Mouse (Mus musculus) embryonic facial prominence, embryonic 13.5 days (tissue): ENCODE measurements around the gene Hnrnpa2b1. TPM values are rescaled to one million over a fixed set of nuclear protein-coding genes. Genes with fewer than 3 reads are reported as not detected.
"Not testable (repeated sequence)": the region's sequence is repeated elsewhere in the genome, so short reads cannot be mapped to it uniquely, and the experiment has no call there.

Experiments used
- ATAC-seq: fragments of 200-750 bp; cut with Nextera tagmentation; 2 replicates; pipeline ENCODE4 v1.8.0; 2017; ENCODE audit warnings: low read depth; ENCODE audit not compliant: insufficient number of reproducible peaks, insufficient read depth, low FRiP score, low TSS enrichment
- H3K27ac ChIP-seq: fragments of 300-500 bp; sonication (generic); 2 replicates; pipeline ENCODE4 v1.5.1; 2015; ENCODE audit warnings: moderate library complexity, mild to moderate bottlenecking, inconsistent platforms
- H3K27me3 ChIP-seq: fragments of 300-500 bp; sonication (generic); 2 replicates; pipeline ENCODE4 v1.6.1; 2015; ENCODE audit warnings: mild to moderate bottlenecking, inconsistent platforms
- H3K36me3 ChIP-seq: fragments of 300-500 bp; sonication (generic); 2 replicates; pipeline ENCODE4 v1.6.1; 2015; ENCODE audit warnings: mild to moderate bottlenecking, inconsistent platforms
- H3K4me1 ChIP-seq: fragments of 300-500 bp; sonication (generic); 2 replicates; pipeline ENCODE4 v1.6.1; 2015; ENCODE audit warnings: inconsistent platforms
- H3K4me2 ChIP-seq: fragments of 300-500 bp; sonication (generic); 2 replicates; pipeline ENCODE4 v1.6.1; 2015; ENCODE audit warnings: moderate library complexity, mild to moderate bottlenecking, inconsistent platforms
- H3K4me3 ChIP-seq: fragments of 300-500 bp; sonication (generic); 2 replicates; pipeline ENCODE4 v1.5.1; 2015; ENCODE audit warnings: mild to moderate bottlenecking, inconsistent platforms
- H3K9ac ChIP-seq: fragments of 300-500 bp; sonication (generic); 2 replicates; pipeline ENCODE4 v1.6.1; 2015; ENCODE audit warnings: mild to moderate bottlenecking, inconsistent platforms
- H3K9me3 ChIP-seq: fragments of 300-500 bp; sonication (generic); 2 replicates; pipeline ENCODE4 v1.6.1; 2016; ENCODE audit warnings: inconsistent platforms
- WGBS: fragments of 180-500 bp; shearing (Covaris S2); methylation state at CpG from one replicate; pipeline ENCODE4 v1.1.7; 2015; ENCODE audit warnings: mixed read lengths; 5-methylcytosine and 5-hydroxymethylcytosine counted together
- polyA plus RNA-seq: library from polyadenylated mRNA; unstranded; fragments of >200 nt; fragmentation: Nextera tagmentation; extraction: Ambion mirVana; gene quantifications from 2 replicates; pipeline ENCODE4 v1.2.1, GENCODE M21; 2015

Hnrnpa2b1 gene
- polyA plus RNA-seq, 1 experiment from 2014 or later: 2,111 TPM

GRCm38 (mm10) chr6:51486076-51486710, 16.5 kb upstream of the Hnrnpa2b1 start:
- no peak for ATAC-seq
- no peak overlapping the region for H3K4me2 ChIP-seq
- no peak overlapping the region for H3K9ac ChIP-seq
- peaks cover 4% of the 10 kb centered on the region; the same call in 1 of the 2 replicates for H3K9me3 ChIP-seq
- H3K36me3 ChIP-seq: peaks cover 24% of the 10 kb centered on the region
- H3K27me3 ChIP-seq: no peaks in the 10 kb centered on the region
- 65% methylated on average over 7 of the region's 7 CpGs for WGBS
- H3K4me1 ChIP-seq: no peaks in the 10 kb centered on the region
- H3K27ac ChIP-seq: no peak overlapping the region
- no peak overlapping the region for H3K4me3 ChIP-seq

DNA sequence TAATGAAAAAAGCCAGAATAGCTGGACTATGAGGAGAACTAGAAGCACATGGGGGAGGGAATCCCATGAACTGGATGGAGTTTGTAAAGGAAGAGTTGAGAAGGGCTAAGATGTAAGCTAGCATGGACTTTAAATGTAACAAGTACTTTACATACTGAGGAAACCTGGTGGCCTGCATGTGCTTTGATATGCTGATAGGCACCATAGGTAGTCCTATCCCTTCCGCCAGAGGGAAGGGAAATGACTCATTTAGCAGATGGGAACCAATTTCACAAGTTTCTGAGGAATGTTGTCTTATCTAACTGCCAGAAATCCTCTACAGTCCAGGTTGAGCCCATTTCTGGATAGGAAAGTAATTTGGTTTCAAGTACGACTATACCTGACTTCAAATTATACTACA, 16.0 kb upstream of the Hnrnpa2b1 start:
- ATAC-seq: no peak
- H3K36me3 ChIP-seq: peaks cover 29% of the 10 kb centered on the region
- no peaks in the 10 kb centered on the region for H3K4me1 ChIP-seq
- H3K27me3 ChIP-seq: no peaks in the 10 kb centered on the region
- H3K4me2 ChIP-seq: no peak overlapping the region
- no peak overlapping the region for H3K9ac ChIP-seq
- H3K4me3 ChIP-seq: no peak overlapping the region
- peaks cover 4% of the 10 kb centered on the region; the same call in 1 of the 2 replicates for H3K9me3 ChIP-seq
- 65% methylated on average over 2 of the region's 2 CpGs for WGBS
- no peak overlapping the region for H3K27ac ChIP-seq

- H3K4me3 ChIP-seq, H3K27me3 ChIP-seq, H3K4me1 ChIP-seq, H3K27ac ChIP-seq, H3K9ac ChIP-seq, H3K4me2 ChIP-seq, ATAC-seq, H3K9me3 ChIP-seq: not testable (repeated sequence)
- peaks cover 40% of the 10 kb centered on the region for H3K36me3 ChIP-seq
- 88% methylated on average over 8 of the region's 8 CpGs for WGBS
These were observed 14.9 kb upstream of the Hnrnpa2b1 start for GRCm38 (mm10) chr6:51484556-51484955.

DNA sequence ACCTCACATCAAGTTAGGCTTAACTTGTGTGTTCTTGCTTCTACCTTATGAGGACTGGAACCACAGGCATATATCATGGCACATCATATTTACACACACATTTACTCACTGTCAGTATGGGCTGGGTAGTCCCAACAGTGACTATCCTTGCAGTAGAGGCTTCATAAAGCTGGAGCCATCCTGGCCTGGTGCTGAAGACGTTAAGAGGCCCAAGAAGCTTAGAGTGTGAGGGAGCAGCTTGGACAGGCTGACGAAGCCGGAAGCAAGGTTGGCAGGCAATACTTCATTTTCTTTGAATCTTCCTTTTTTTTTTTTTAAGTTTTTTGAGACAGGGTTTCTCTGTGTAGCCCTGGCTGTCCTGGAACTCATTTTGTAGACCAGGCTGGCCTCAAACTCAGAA, 14.2 kb upstream of the Hnrnpa2b1 start:
- Histone ChIP-seq H3K9ac (no peak overlapping the region), H3K4me1 (no peaks in the 10 kb centered on the region), H3K27me3 (no peaks in the 10 kb centered on the region), H3K4me2 (no peak overlapping the region), H3K9me3 (peaks cover 4% of the 10 kb centered on the region; the same call in 1 of the 2 replicates), H3K4me3 (no peak overlapping the region), H3K36me3 (peaks cover 47% of the 10 kb centered on the region), H3K27ac (no peak overlapping the region)
- 95% methylated on average over 3 of the region's 3 CpGs for WGBS
- no peak for ATAC-seq

DNA sequence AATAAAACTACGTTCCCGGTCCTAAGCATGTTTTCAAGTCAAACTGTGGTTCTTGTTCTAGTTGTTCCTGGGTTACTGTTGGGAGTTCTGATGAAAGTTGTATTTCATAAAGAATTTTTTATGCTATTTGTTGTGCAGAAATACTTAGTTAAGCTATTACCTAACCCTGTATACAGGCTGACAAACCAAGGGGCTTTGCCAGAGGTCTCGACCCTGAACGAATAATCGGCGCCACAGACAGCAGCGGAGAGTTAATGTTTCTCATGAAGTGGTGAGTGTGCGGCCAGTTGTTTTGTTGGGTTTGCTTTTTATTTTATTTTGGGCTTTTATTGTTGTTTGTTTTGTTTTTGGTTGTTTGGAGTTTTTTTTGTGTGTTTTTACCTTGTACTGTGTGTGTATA, 11.9 kb upstream of the Hnrnpa2b1 start:
- no peak for ATAC-seq
- WGBS: 93% methylated on average over 8 of the region's 8 CpGs
- Histone ChIP-seq H3K9ac (no peak overlapping the region), H3K4me1 (no peaks in the 10 kb centered on the region), H3K36me3 (peaks cover 65% of the 10 kb centered on the region), H3K9me3 (no peaks in the 10 kb centered on the region), H3K4me2 (no peak overlapping the region), H3K4me3 (no peak overlapping the region), H3K27ac (no peak overlapping the region), H3K27me3 (no peaks in the 10 kb centered on the region)

DNA sequence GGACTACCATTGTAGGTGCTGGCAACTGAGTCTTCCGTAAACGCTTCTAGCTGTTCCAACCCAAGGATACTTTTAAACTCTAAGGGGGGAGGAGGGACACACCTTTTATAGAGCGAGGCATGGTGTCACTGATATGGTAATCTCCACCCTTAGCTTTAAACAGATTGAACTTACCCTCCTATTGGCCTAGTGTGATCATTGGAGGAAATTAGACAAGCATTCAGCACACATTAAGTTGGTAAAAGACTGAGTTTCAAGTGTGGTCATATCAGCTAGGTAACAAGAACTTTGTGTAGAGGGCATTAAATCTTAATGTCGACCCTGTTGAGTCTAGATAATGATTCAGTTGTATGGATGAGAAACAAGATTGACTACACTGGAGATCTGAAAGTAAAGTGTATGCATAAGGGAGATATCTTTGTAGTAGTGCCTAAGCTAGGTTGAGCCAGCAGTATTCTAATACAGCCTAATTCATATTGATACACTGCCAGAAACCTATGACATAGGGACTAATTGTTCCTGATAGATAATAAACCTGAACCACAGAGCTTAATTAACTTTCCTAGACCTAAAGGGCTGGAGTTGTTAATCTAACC, 9.5 kb upstream of the Hnrnpa2b1 start:
- no peak for ATAC-seq
- H3K27me3 ChIP-seq: no peaks in the 10 kb centered on the region
- peaks cover 78% of the 10 kb centered on the region for H3K36me3 ChIP-seq
- H3K9me3 ChIP-seq: no peaks in the 10 kb centered on the region
- H3K9ac ChIP-seq: no peak overlapping the region
- H3K27ac ChIP-seq: no peak overlapping the region
- H3K4me1 ChIP-seq: 0 out of 2 replicates have a peak, but pooled peaks cover 2% of the 10 kb centered on the region
- 96% methylated on average over 4 of the region's 4 CpGs for WGBS
- no peak overlapping the region for H3K4me2 ChIP-seq
- no peak overlapping the region for H3K4me3 ChIP-seq

GRCm38 (mm10) chr6:51472213-51472612, 2.5 kb upstream of the Hnrnpa2b1 start:
- no peak for ATAC-seq

GRCm38 (mm10) chr6:51471782-51472181, 2.1 kb upstream of the Hnrnpa2b1 start:
- peak overlapping the region; percentile 66 for H3K4me2 ChIP-seq
- H3K27ac ChIP-seq: peak overlapping the region; percentile 44; the same call in 1 of the 2 replicates
- H3K9me3 ChIP-seq: no peaks in the 10 kb centered on the region
- H3K4me3 ChIP-seq: peak overlapping the region; percentile 98
- H3K9ac ChIP-seq: peak overlapping the region; percentile 100
- 8% methylated on average over 3 of the region's 3 CpGs for WGBS
- ATAC-seq: no peak
- H3K36me3 ChIP-seq: peaks cover 41% of the 10 kb centered on the region
- H3K27me3 ChIP-seq: no peaks in the 10 kb centered on the region
- H3K4me1 ChIP-seq: peaks cover 19% of the 10 kb centered on the region

More at GRCm38 (mm10) chr6:51472213-51472612, 2.5 kb upstream of the Hnrnpa2b1 start:
- 36% methylated on average over 4 of the region's 4 CpGs for WGBS
- peak overlapping the region; percentile 100 for H3K9ac ChIP-seq
- H3K27me3 ChIP-seq: no peaks in the 10 kb centered on the region
- H3K9me3 ChIP-seq: no peaks in the 10 kb centered on the region
- H3K4me1 ChIP-seq: peaks cover 16% of the 10 kb centered on the region
- H3K4me3 ChIP-seq: peak overlapping the region; percentile 98
- H3K36me3 ChIP-seq: peaks cover 41% of the 10 kb centered on the region
- H3K27ac ChIP-seq: peak overlapping the region; percentile 44; the same call in 1 of the 2 replicates
- peak overlapping the region; percentile 66 for H3K4me2 ChIP-seq

- peak; percentile 2; the same call in 1 of the 2 replicates for ATAC-seq
- Histone ChIP-seq H3K27me3 (no peaks in the 10 kb centered on the region), H3K9ac (peak overlapping the region; percentile 100), H3K4me2 (peak overlapping the region; percentile 66), H3K27ac (peak overlapping the region; percentile 100), H3K36me3 (peaks cover 43% of the 10 kb centered on the region), H3K4me3 (peak overlapping the region; percentile 98), H3K4me1 (peaks cover 26% of the 10 kb centered on the region), H3K9me3 (no peaks in the 10 kb centered on the region)
- 0% methylated on average over 10 of the region's 10 CpGs for WGBS
These were observed 1.4 kb upstream of the Hnrnpa2b1 start for GRCm38 (mm10) chr6:51471179-51471505.

DNA sequence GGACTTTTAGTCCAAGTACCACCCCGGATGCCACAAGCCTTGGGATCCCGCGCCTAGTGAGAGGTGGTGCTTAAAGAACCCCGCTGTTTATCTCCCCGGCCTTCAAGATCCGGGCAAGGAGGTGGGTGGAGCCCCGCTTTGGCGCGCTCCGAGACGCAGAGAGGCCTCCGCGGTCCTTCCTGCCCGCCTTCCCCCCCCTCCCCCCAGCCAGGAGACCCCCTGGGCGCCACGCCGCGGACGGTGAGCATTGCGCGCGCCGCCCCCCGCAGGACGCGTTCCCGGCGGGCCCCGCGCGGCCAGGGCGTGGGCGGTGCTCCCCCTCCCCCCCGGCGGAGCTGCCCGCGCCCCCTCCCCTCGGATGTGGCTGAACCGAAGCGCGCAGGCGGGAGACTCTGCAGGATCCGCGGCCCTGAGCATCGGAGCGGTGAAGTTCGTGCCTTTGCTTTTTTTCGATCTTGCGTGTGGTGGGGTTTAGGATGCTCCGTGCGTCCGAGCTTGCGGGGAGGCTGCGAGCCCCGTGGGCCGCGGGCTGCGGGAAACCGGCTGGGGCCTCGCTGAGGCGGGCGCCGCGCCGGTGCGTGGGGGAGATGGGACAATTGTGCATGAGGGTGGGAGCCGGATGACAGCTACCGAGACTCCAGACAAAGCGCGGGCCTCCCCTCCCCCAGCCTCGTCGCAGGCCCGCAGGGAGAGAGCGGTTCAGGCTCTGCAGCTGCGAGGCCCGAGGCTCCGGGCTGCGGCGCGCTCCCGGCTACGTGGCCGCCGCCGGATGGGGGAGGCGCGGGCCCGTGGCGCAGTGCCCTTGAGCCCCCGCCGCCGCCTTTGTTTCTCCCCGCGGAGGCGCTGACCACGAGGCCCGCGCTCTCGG, 851 bp upstream of the Hnrnpa2b1 start, which contains the start of gene Cbx3:
Cbx3 (plus strand) TSS at position 50 of the 868 bp plus-strand sequence.
- peak within 1 kb of the TSS; percentile 100 for H3K9ac ChIP-seq
- WGBS: under 1% methylated on average over 71 of the region's 99 CpGs
- H3K27ac ChIP-seq: peak within 1 kb of the TSS; percentile 100
- ATAC-seq: peak; percentile 87
- H3K4me3 ChIP-seq: peak within 1 kb of the TSS; percentile 98
- peaks cover 32% of the 10 kb centered on the region for H3K4me1 ChIP-seq
- no peaks in the 10 kb centered on the region for H3K27me3 ChIP-seq
- H3K36me3 ChIP-seq: peaks cover 44% of the 10 kb centered on the region
- H3K9me3 ChIP-seq: no peaks in the 10 kb centered on the region
- peak within 1 kb of the TSS; percentile 66 for H3K4me2 ChIP-seq

DNA sequence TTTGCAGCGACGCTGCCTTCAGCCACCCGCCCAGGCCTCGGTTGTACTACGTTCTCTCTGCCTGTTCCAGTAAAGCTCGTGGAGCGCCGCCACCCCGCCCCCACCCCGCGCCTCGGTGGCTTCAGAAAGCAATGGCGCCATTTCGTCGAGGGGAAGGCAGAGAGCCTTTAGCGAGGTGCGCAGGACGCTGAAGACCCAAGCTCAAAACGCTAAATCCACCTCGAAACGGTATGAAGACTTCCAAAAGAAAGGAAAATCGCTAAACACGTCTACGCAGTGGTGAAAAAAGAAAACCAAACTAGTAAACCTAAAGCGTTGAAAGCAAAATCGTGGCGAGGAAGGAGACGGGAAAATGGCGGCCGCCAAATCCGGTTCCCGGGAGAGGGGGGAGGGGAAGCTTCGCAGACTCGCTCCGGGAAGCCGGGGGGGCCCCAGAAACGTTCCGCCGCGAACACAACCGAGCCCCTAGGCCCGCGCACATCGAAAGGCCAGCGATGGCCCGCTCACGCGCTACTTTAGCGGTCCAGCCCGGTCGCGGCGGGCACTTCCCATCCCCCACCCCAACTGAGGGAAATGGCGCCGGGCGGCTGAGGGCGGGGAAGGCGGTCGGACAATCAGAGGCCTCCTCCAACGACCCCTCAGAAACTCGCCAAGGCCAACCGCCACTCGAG, 668 bp downstream of the Hnrnpa2b1 start:
- Histone ChIP-seq H3K27me3 (no peaks in the 10 kb centered on the region), H3K27ac (peak overlapping the region; percentile 100), H3K4me1 (peaks cover 31% of the 10 kb centered on the region), H3K9me3 (no peaks in the 10 kb centered on the region), H3K4me2 (peak overlapping the region; percentile 64), H3K36me3 (peaks cover 43% of the 10 kb centered on the region), H3K9ac (peak overlapping the region; percentile 100), H3K4me3 (peak overlapping the region; percentile 98)
- WGBS: under 1% methylated on average over 63 of the region's 63 CpGs
- 0 out of 2 replicates have a peak, but pooled peaks have one; percentile 18 for ATAC-seq
